8 mouse cellular contexts compared by ENCODE assay signal in the genomic region with DNA sequence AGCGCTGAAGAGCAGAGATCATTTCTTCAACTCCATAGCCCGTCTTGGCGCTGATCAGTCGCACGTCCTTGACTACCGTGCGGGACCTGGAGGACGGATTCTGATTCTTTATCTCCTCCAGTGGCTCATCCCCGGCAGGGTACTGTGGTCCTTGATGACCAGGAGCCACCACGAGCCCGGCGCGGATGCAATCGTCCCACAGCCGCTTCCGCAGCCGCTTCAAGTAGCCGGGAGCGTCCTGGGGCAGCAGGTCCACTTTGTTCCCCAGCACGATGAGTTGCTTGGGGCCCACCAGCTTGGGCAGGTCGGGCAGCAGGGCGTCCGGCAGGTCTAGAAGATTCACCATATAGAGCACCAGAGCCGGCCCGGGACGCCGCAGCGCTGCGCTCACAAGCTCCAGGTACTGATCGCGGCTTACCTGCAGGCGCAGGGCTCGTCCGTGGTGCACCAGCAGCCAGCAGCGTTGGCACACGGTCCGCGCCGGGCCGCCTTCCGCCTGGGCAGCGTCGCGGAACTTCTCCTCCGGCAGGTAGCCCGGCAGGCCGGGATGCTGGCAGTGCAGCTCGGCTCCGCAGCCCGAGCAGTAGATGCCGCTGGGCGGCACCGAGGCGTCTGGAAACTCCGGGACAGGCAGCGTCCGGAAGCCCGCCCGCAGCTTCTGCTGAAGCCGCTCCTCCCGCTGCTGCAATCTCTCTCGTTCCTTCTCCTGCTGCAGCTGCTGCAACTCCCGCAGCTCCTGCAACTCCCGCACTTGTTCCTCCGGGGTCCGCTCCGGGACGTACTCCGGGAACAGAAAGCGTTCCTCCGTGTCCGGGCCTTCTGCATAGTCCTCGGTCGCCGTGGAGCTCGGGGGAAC. TPM values are rescaled to one million over a fixed set of nuclear protein-coding genes. Genes with fewer than 3 reads are reported as not detected.
DNase-seq lines count a peak whose midpoint lies in the region; ATAC-seq and TF ChIP-seq lines count a peak whose summit lies in the region.

No protein-coding gene starts in this region.

- peaks cover 15% of the 10 kb centered on the region for H3K4me1 ChIP-seq in neural tube, embryonic 11.5 days (ENCODE audit: control insufficient read depth, insufficient read depth, low read length)
- peaks cover 18% of the 10 kb centered on the region for H3K4me1 ChIP-seq in embryonic facial prominence, embryonic 14.5 days (ENCODE audit: control insufficient read depth, insufficient read depth, low read length)
- H3K4me1 ChIP-seq in limb, embryonic 14.5 days (ENCODE audit: control insufficient read depth, insufficient read depth, low read length) = peaks cover 23% of the 10 kb centered on the region
- H3K4me1 ChIP-seq in midbrain, embryonic 15.5 days = peaks cover 31% of the 10 kb centered on the region

- H3K4me2 ChIP-seq in neural tube, embryonic 11.5 days (ENCODE audit: low read depth) = peak overlapping the region; percentile 100
- H3K4me2 ChIP-seq in embryonic facial prominence, embryonic 14.5 days (ENCODE audit: low read depth, low read length) = peak overlapping the region; percentile 99
- H3K4me2 ChIP-seq in limb, embryonic 14.5 days (replicated peaks; ENCODE audit: low read depth, low read length, severe bottlenecking) = peak overlapping the region; percentile 99
- H3K4me2 ChIP-seq in midbrain, embryonic 15.5 days = peak overlapping the region; percentile 96

- no peak for TF ChIP-seq POLR2A in limb, embryonic 14.5 days (IDR thresholded peaks at IDR 0.05; ENCODE audit: borderline replicate concordance, extremely low read depth, insufficient read depth, insufficient read length)

- peak; percentile 6; the same call in 1 of the 2 replicates for ATAC-seq in neural tube, embryonic 11.5 days (ENCODE audit: insufficient read depth, low FRiP score, low TSS enrichment)
- peak; percentile 28 for ATAC-seq in embryonic facial prominence, embryonic 14.5 days (ENCODE audit: low read depth)
- ATAC-seq in limb, embryonic 14.5 days (ENCODE audit: low FRiP score, low read depth) = no peak
- ATAC-seq in midbrain, embryonic 15.5 days (replicated peaks) = peak; percentile 31

- peak; percentile 55 for DNase-seq in neural tube, embryonic 11.5 days (ENCODE audit: low spot score)
- DNase-seq in neural tube, embryonic 10.5 days (ENCODE audit: extremely low spot score, low spot score) = no peak
- peak; percentile 61 for DNase-seq in ZHBTc4 (ENCODE audit: low read depth, low spot score)
- peak; percentile 7 for DNase-seq in embryonic facial prominence, embryonic 14.5 days (ENCODE audit: low spot score)
- DNase-seq in heart, postnatal 4 days = peak; percentile 38
- DNase-seq in limb, embryonic 14.5 days (ENCODE audit: low spot score) = peak; percentile 44
- peak; percentile 76 for DNase-seq in thymus, postnatal 4 days

- H3K36me3 ChIP-seq in neural tube, embryonic 11.5 days (ENCODE audit: control insufficient read depth, insufficient read depth, low read length) = peaks cover 6% of the 10 kb centered on the region
- H3K36me3 ChIP-seq in embryonic facial prominence, embryonic 14.5 days (ENCODE audit: control insufficient read depth, insufficient read depth, low read length) = peaks cover 38% of the 10 kb centered on the region
- H3K36me3 ChIP-seq in limb, embryonic 14.5 days (ENCODE audit: control insufficient read depth, insufficient read depth, low read length) = peaks cover 34% of the 10 kb centered on the region
- H3K36me3 ChIP-seq in midbrain, embryonic 15.5 days (replicated peaks) = peaks cover 26% of the 10 kb centered on the region; the same call in 1 of the 2 replicates

- peak overlapping the region; percentile 85 for H3K27ac ChIP-seq in neural tube, embryonic 11.5 days (ENCODE audit: low read depth, low read length)
- H3K27ac ChIP-seq in embryonic facial prominence, embryonic 14.5 days (replicated peaks; ENCODE audit: low read depth, low read length) = peak overlapping the region; percentile 88; the same call in 1 of the 2 replicates
- H3K27ac ChIP-seq in limb, embryonic 14.5 days (replicated peaks; ENCODE audit: low read depth, low read length) = no peak overlapping the region
- H3K27ac ChIP-seq in midbrain, embryonic 15.5 days = peak overlapping the region; percentile 94

- H3K9ac ChIP-seq in neural tube, embryonic 11.5 days (ENCODE audit: low read length) = peak overlapping the region; percentile 79
- peak overlapping the region; percentile 89 for H3K9ac ChIP-seq in embryonic facial prominence, embryonic 14.5 days (ENCODE audit: low read depth, low read length)
- peak overlapping the region; percentile 84 for H3K9ac ChIP-seq in limb, embryonic 14.5 days (ENCODE audit: low read depth, low read length, severe bottlenecking)
- H3K9ac ChIP-seq in midbrain, embryonic 15.5 days = peak overlapping the region; percentile 74

- peak overlapping the region; percentile 89 for H3K4me3 ChIP-seq in neural tube, embryonic 11.5 days (ENCODE audit: low read depth, low read length)
- H3K4me3 ChIP-seq in embryonic facial prominence, embryonic 14.5 days (ENCODE audit: low read depth, low read length) = peak overlapping the region; percentile 86
- peak overlapping the region; percentile 87 for H3K4me3 ChIP-seq in limb, embryonic 14.5 days (replicated peaks; ENCODE audit: low read length)
- H3K4me3 ChIP-seq in midbrain, embryonic 15.5 days = peak overlapping the region; percentile 99

- H3K9me3 ChIP-seq in neural tube, embryonic 11.5 days (ENCODE audit: control insufficient read depth, low read length) = no peaks in the 10 kb centered on the region
- H3K9me3 ChIP-seq in embryonic facial prominence, embryonic 14.5 days (ENCODE audit: control insufficient read depth, low read length) = no peaks in the 10 kb centered on the region
- no peaks in the 10 kb centered on the region for H3K9me3 ChIP-seq in limb, embryonic 14.5 days (ENCODE audit: control insufficient read depth, low read length)
- no peaks in the 10 kb centered on the region for H3K9me3 ChIP-seq in midbrain, embryonic 15.5 days

- H3K27me3 ChIP-seq in neural tube, embryonic 11.5 days (ENCODE audit: control insufficient read depth, insufficient read depth, low read length) = no peaks in the 10 kb centered on the region
- H3K27me3 ChIP-seq in embryonic facial prominence, embryonic 14.5 days (replicated peaks; ENCODE audit: control insufficient read depth, insufficient read depth, low read length) = no peaks in the 10 kb centered on the region
- no peaks in the 10 kb centered on the region for H3K27me3 ChIP-seq in limb, embryonic 14.5 days (ENCODE audit: control insufficient read depth, insufficient read depth, low read length)
- H3K27me3 ChIP-seq in midbrain, embryonic 15.5 days (replicated peaks) = no peaks in the 10 kb centered on the region

- WGBS in neural tube, embryonic 11.5 days = under 1% methylated on average over 72 of the region's 76 CpGs
- under 1% methylated on average over 61 of the region's 76 CpGs for WGBS in embryonic facial prominence, embryonic 14.5 days
- under 1% methylated on average over 62 of the region's 76 CpGs for whole genome bisulfite sequencing in limb, embryonic 14.5 days
- under 1% methylated on average over 76 of the region's 76 CpGs for WGBS in midbrain, embryonic 15.5 days

RNA-seq across cellular contexts. Expression of gene Noa1, which starts 0.6 kb away (rescaled TPM):
- 33.1 and 33.4 TPM in 2 replicates for polyA plus RNA-seq in neural tube, embryonic 11.5 days (2014; fragmentation: Nextera tagmentation; extraction: Ambion mirVana)
- polyA plus RNA-seq in embryonic facial prominence, embryonic 14.5 days (2014; fragmentation: Nextera tagmentation; extraction: Ambion mirVana) = 25.6 and 25.7 TPM in 2 replicates
- total RNA-seq in heart, postnatal 4 days (2021) = 10 to 100 TPM; 14.3 to 14.7 TPM
- 19.2 and 19.6 TPM in 2 replicates for polyA plus RNA-seq in limb, embryonic 14.5 days (2012; rRNA removed)
- 23.7 and 25.9 TPM in 2 replicates for polyA plus RNA-seq in limb, embryonic 14.5 days (2014; fragmentation: Nextera tagmentation; extraction: Ambion mirVana)
- 36.1 and 37.5 TPM in 2 replicates for polyA plus RNA-seq in midbrain, embryonic 15.5 days (2015; fragmentation: Nextera tagmentation; extraction: Ambion mirVana)

RNA-seq across cellular contexts. Expression of gene Polr2b, which starts 0.7 kb away (rescaled TPM):
- 103 and 115 TPM in 2 replicates for polyA plus RNA-seq in neural tube, embryonic 11.5 days (2014; fragmentation: Nextera tagmentation; extraction: Ambion mirVana)
- 53.9 and 62.1 TPM in 2 replicates for polyA plus RNA-seq in embryonic facial prominence, embryonic 14.5 days (2014; fragmentation: Nextera tagmentation; extraction: Ambion mirVana)
- total RNA-seq in heart, postnatal 4 days (2021) = 10 to 100 TPM; 35.3 to 37.2 TPM
- 37.7 and 44.8 TPM in 2 replicates for polyA plus RNA-seq in limb, embryonic 14.5 days (2012; rRNA removed)
- 56.6 and 61.0 TPM in 2 replicates for polyA plus RNA-seq in limb, embryonic 14.5 days (2014; fragmentation: Nextera tagmentation; extraction: Ambion mirVana)
- 63.8 and 65.2 TPM in 2 replicates for polyA plus RNA-seq in midbrain, embryonic 15.5 days (2015; fragmentation: Nextera tagmentation; extraction: Ambion mirVana)

RNA-seq across cellular contexts. Expression of gene Rest, which starts 44.0 kb away (rescaled TPM):
- polyA plus RNA-seq in neural tube, embryonic 11.5 days (2014; fragmentation: Nextera tagmentation; extraction: Ambion mirVana) = 25.0 and 28.6 TPM in 2 replicates
- 35.8 and 40.4 TPM in 2 replicates for polyA plus RNA-seq in embryonic facial prominence, embryonic 14.5 days (2014; fragmentation: Nextera tagmentation; extraction: Ambion mirVana)
- total RNA-seq in heart, postnatal 4 days (2021) = 10 to 100 TPM; 33.2 to 34.3 TPM
- polyA plus RNA-seq in limb, embryonic 14.5 days (2012; rRNA removed) = 27.9 and 28.2 TPM in 2 replicates
- polyA plus RNA-seq in limb, embryonic 14.5 days (2014; fragmentation: Nextera tagmentation; extraction: Ambion mirVana) = 47.0 and 58.2 TPM in 2 replicates
- polyA plus RNA-seq in midbrain, embryonic 15.5 days (2015; fragmentation: Nextera tagmentation; extraction: Ambion mirVana) = 6.4 and 6.7 TPM in 2 replicates
